Mouse (Mus musculus): ENCODE results near the gene Cops3. TPM values are rescaled to one million over a fixed set of nuclear protein-coding genes. Genes with fewer than 3 reads are reported as not detected.
A peak's percentile ranks its signal among the peaks of the same experiment; 100 is the strongest.

Cops3 gene
- polyA plus RNA-seq, 1 experiment: 22.7 TPM

GRCm38 (mm10) chr11:59786444-59787198 lies 53.0 kb downstream of the Cops3 start:
- no peak for DNase-seq
- 0 out of 2 replicates have a peak, but pooled peaks cover 4% of the 10 kb centered on the region for H3K4me1 ChIP-seq (ENCODE audit: control insufficient read depth, insufficient read depth, low read length)
- H3K36me3 ChIP-seq (ENCODE audit: control insufficient read depth, insufficient read depth, low read length): no peaks in the 10 kb centered on the region
- no peak overlapping the region for H3K27ac ChIP-seq (ENCODE audit: insufficient read depth, low read depth, low read length)
- H3K4me3 ChIP-seq (ENCODE audit: insufficient read depth, low read depth, low read length): peak overlapping the region; percentile 23; the same call in 1 of the 2 replicates
- 49% methylated on average over 15 of the region's 15 CpGs for WGBS
- no peaks in the 10 kb centered on the region for H3K27me3 ChIP-seq (replicated peaks; ENCODE audit: control insufficient read depth, insufficient read depth, low read length)
- no peak for TF ChIP-seq CTCF (conservative IDR thresholded peaks at IDR 0.05; ENCODE audit: insufficient read depth, insufficient read length, low read depth, low read length)
- TF ChIP-seq POLR2A (IDR thresholded peaks at IDR 0.05; ENCODE audit: low read depth, low read length): no peak

- no peaks in the 10 kb centered on the region for H3K36me3 ChIP-seq (ENCODE audit: control insufficient read depth, insufficient read depth, low read length)
- H3K4me3 ChIP-seq (ENCODE audit: insufficient read depth, low read depth, low read length): no peak overlapping the region
- no peak overlapping the region for H3K27ac ChIP-seq (ENCODE audit: insufficient read depth, low read depth, low read length)
- WGBS: 83% methylated on average over 6 of the region's 6 CpGs
- 0 out of 2 replicates have a peak, but pooled peaks cover 4% of the 10 kb centered on the region for H3K4me1 ChIP-seq (ENCODE audit: control insufficient read depth, insufficient read depth, low read length)
- no peak for TF ChIP-seq POLR2A (IDR thresholded peaks at IDR 0.05; ENCODE audit: low read depth, low read length)
- no peak for TF ChIP-seq CTCF (conservative IDR thresholded peaks at IDR 0.05; ENCODE audit: insufficient read depth, insufficient read length, low read depth, low read length)
- H3K27me3 ChIP-seq (replicated peaks; ENCODE audit: control insufficient read depth, insufficient read depth, low read length): no peaks in the 10 kb centered on the region
- no peak for DNase-seq
Measured at GRCm38 (mm10) chr11:59783591-59783990, 56.0 kb downstream of the Cops3 start.

GRCm38 (mm10) chr11:59782091-59782590 lies 57.5 kb downstream of the Cops3 start:
- Histone ChIP-seq H3K27ac (ENCODE audit: insufficient read depth, low read depth, low read length) (no peak overlapping the region), H3K36me3 (ENCODE audit: control insufficient read depth, insufficient read depth, low read length) (no peaks in the 10 kb centered on the region), H3K27me3 (replicated peaks; ENCODE audit: control insufficient read depth, insufficient read depth, low read length) (no peaks in the 10 kb centered on the region), H3K4me3 (ENCODE audit: insufficient read depth, low read depth, low read length) (no peak overlapping the region), H3K4me1 (ENCODE audit: control insufficient read depth, insufficient read depth, low read length) (0 out of 2 replicates have a peak, but pooled peaks cover 4% of the 10 kb centered on the region)
- no peak for TF ChIP-seq CTCF (conservative IDR thresholded peaks at IDR 0.05; ENCODE audit: insufficient read depth, insufficient read length, low read depth, low read length)
- no peak for TF ChIP-seq POLR2A (IDR thresholded peaks at IDR 0.05; ENCODE audit: low read depth, low read length)
- 87% methylated on average over 7 of the region's 7 CpGs for WGBS
- DNase-seq: no peak

- no peak for DNase-seq
- TF ChIP-seq CTCF (conservative IDR thresholded peaks at IDR 0.05; ENCODE audit: insufficient read depth, insufficient read length, low read depth, low read length) (no peak), POLR2A (IDR thresholded peaks at IDR 0.05; ENCODE audit: low read depth, low read length) (no peak)
- WGBS: 80% methylated on average over 4 of the region's 4 CpGs
- H3K27ac ChIP-seq (ENCODE audit: insufficient read depth, low read depth, low read length): no peak overlapping the region
- no peaks in the 10 kb centered on the region for H3K27me3 ChIP-seq (replicated peaks; ENCODE audit: control insufficient read depth, insufficient read depth, low read length)
- H3K4me3 ChIP-seq (ENCODE audit: insufficient read depth, low read depth, low read length): no peak overlapping the region
- H3K4me1 ChIP-seq (ENCODE audit: control insufficient read depth, insufficient read depth, low read length): no peaks in the 10 kb centered on the region
- H3K36me3 ChIP-seq (ENCODE audit: control insufficient read depth, insufficient read depth, low read length): no peaks in the 10 kb centered on the region
Measured at GRCm38 (mm10) chr11:59780241-59780640, 59.4 kb downstream of the Cops3 start.

- DNase-seq: no peak
- no peak overlapping the region for H3K27ac ChIP-seq (ENCODE audit: insufficient read depth, low read depth, low read length)
- no peaks in the 10 kb centered on the region for H3K36me3 ChIP-seq (ENCODE audit: control insufficient read depth, insufficient read depth, low read length)
- H3K4me1 ChIP-seq (ENCODE audit: control insufficient read depth, insufficient read depth, low read length): no peaks in the 10 kb centered on the region
- 64% methylated on average over 4 of the region's 4 CpGs for WGBS
- no peaks in the 10 kb centered on the region for H3K27me3 ChIP-seq (replicated peaks; ENCODE audit: control insufficient read depth, insufficient read depth, low read length)
- H3K4me3 ChIP-seq (ENCODE audit: insufficient read depth, low read depth, low read length): no peak overlapping the region
- TF ChIP-seq POLR2A (IDR thresholded peaks at IDR 0.05; ENCODE audit: low read depth, low read length) (no peak), CTCF (conservative IDR thresholded peaks at IDR 0.05; ENCODE audit: insufficient read depth, insufficient read length, low read depth, low read length) (no peak)
Measured at GRCm38 (mm10) chr11:59779406-59779805, 60.2 kb downstream of the Cops3 start.

- WGBS: 88% methylated on average over 1 of the region's 1 CpGs
- TF ChIP-seq CTCF (conservative IDR thresholded peaks at IDR 0.05; ENCODE audit: insufficient read depth, insufficient read length, low read depth, low read length) (no peak), POLR2A (IDR thresholded peaks at IDR 0.05; ENCODE audit: low read depth, low read length) (no peak)
Measured at GRCm38 (mm10) chr11:59778874-59779223, 60.8 kb downstream of the Cops3 start.

GRCm38 (mm10) chr11:59778181-59778873 lies 61.3 kb downstream of the Cops3 start:
- Histone ChIP-seq H3K4me1 (ENCODE audit: control insufficient read depth, insufficient read depth, low read length) (no peaks in the 10 kb centered on the region), H3K4me3 (ENCODE audit: insufficient read depth, low read depth, low read length) (no peak overlapping the region), H3K27me3 (replicated peaks; ENCODE audit: control insufficient read depth, insufficient read depth, low read length) (no peaks in the 10 kb centered on the region), H3K36me3 (ENCODE audit: control insufficient read depth, insufficient read depth, low read length) (no peaks in the 10 kb centered on the region), H3K27ac (ENCODE audit: insufficient read depth, low read depth, low read length) (no peak overlapping the region)
- 53% methylated on average over 9 of the region's 9 CpGs for WGBS
- peak; percentile 79 for DNase-seq
- peak; percentile 98 for TF ChIP-seq CTCF (conservative IDR thresholded peaks at IDR 0.05; ENCODE audit: insufficient read depth, insufficient read length, low read depth, low read length)
- TF ChIP-seq POLR2A (IDR thresholded peaks at IDR 0.05; ENCODE audit: low read depth, low read length): no peak

More at GRCm38 (mm10) chr11:59778874-59779223, 60.8 kb downstream of the Cops3 start:
- H3K27ac ChIP-seq (ENCODE audit: insufficient read depth, low read depth, low read length): no peak overlapping the region
- H3K4me1 ChIP-seq (ENCODE audit: control insufficient read depth, insufficient read depth, low read length): no peaks in the 10 kb centered on the region
- no peaks in the 10 kb centered on the region for H3K36me3 ChIP-seq (ENCODE audit: control insufficient read depth, insufficient read depth, low read length)
- no peaks in the 10 kb centered on the region for H3K27me3 ChIP-seq (replicated peaks; ENCODE audit: control insufficient read depth, insufficient read depth, low read length)
- no peak for DNase-seq
- H3K4me3 ChIP-seq (ENCODE audit: insufficient read depth, low read depth, low read length): no peak overlapping the region

Data from kidney, adult 2 months (tissue).